Mouse (Mus musculus) MEL (cell line): ENCODE results near the gene Prodh2. TPM values are rescaled to one million over a fixed set of nuclear protein-coding genes. Genes with fewer than 3 reads are reported as not detected.

Source experiments
- DNase-seq: peaks from one replicate; pipeline ENCODE4 v3.0.0; 2011; ENCODE audit warnings: low read depth, low spot score
- H3K27ac ChIP-seq: 2 replicates; pipeline ENCODE4 v1.5.1; 2012; ENCODE audit warnings: low read depth, mild to moderate bottlenecking, control low read depth, low read length, moderate library complexity; ENCODE audit not compliant: control insufficient read depth
- H3K27me3 ChIP-seq, 2 experiments: fragments of 150-350 bp in 1 of 2; sonication (generic) in 1 of 2; 2 replicates each; pipeline ENCODE4 v1.6.1; 2012; ENCODE audit warnings: low read length in 2 of 2, mild to moderate bottlenecking in 2 of 2, improper control_type of control experiment in 1 of 2, moderate library complexity in 1 of 2; ENCODE audit not compliant: insufficient read depth in 2 of 2, control insufficient read depth in 1 of 2
- H3K36me3 ChIP-seq, 2 experiments: 2 replicates each; pipeline ENCODE4 v1.6.1; 2012 to 2014; ENCODE audit warnings: low read length in 2 of 2, improper control_type of control experiment in 1 of 2, inconsistent platforms in 1 of 2, mild to moderate bottlenecking in 1 of 2; ENCODE audit not compliant: insufficient read depth in 2 of 2, control insufficient read depth in 1 of 2
- H3K4me1 ChIP-seq, 2 experiments: fragments of 150-350 bp in 1 of 2; sonication (generic) in 1 of 2; 2 replicates each; pipeline ENCODE4 v1.6.1; 2012; ENCODE audit warnings: low read length in 2 of 2, improper control_type of control experiment in 1 of 2, mild to moderate bottlenecking in 1 of 2; ENCODE audit not compliant: insufficient read depth in 2 of 2, control insufficient read depth in 1 of 2
- H3K4me3 ChIP-seq, 2 experiments: fragments of 150-350 bp in 1 of 2; sonication (generic) in 1 of 2; 2 replicates each; pipeline ENCODE4 v1.5.1; 2012; ENCODE audit warnings: low read depth in 2 of 2, low read length in 2 of 2, mild to moderate bottlenecking in 2 of 2, moderate library complexity in 2 of 2, control low read depth in 1 of 2, improper control_type of control experiment in 1 of 2; ENCODE audit not compliant: control insufficient read depth in 1 of 2, insufficient read depth in 1 of 2
- H3K79me2 ChIP-seq: 2 replicates; pipeline ENCODE4 v1.6.1; 2012; ENCODE audit warnings: mild to moderate bottlenecking, low read length, moderate library complexity; ENCODE audit not compliant: control insufficient read depth, poor library complexity, insufficient read depth
- H3K9ac ChIP-seq: 2 replicates; pipeline ENCODE4 v1.6.1; 2012; ENCODE audit warnings: low read depth, mild to moderate bottlenecking, control low read depth, low read length, moderate library complexity; ENCODE audit not compliant: control insufficient read depth, poor library complexity, severe bottlenecking
- H3K9me3 ChIP-seq: fragments of 150-350 bp; sonication (generic); replicated peaks from 2 replicates; pipeline ENCODE4 v1.6.1; 2012; ENCODE audit warnings: mild to moderate bottlenecking, low read length, improper control_type of control experiment, moderate library complexity; ENCODE audit not compliant: insufficient read depth
- CTCF ChIP-seq, 3 experiments: IDR thresholded peaks in 2 of 3; conservative IDR thresholded peaks in 1 of 3; 2 replicates each; pipeline ENCODE4 v1.5.1; 2011 to 2012; ENCODE audit warnings: low read length in 3 of 3, low read depth in 2 of 3, mild to moderate bottlenecking in 2 of 3, improper control_type of control experiment in 1 of 3, inconsistent platforms in 1 of 3, mixed read lengths in 1 of 3, moderate library complexity in 1 of 3; ENCODE audit not compliant: control insufficient read depth in 1 of 3, insufficient read depth in 1 of 3, poor library complexity in 1 of 3, severe bottlenecking in 1 of 3
- E2F4 ChIP-seq: IDR thresholded peaks from 2 replicates; pipeline ENCODE4 v1.6.1; 2011; ENCODE audit warnings: low read depth, low read length, improper control_type of control experiment, borderline replicate concordance
- EP300 ChIP-seq, 2 experiments: IDR thresholded peaks; 2 replicates each; pipeline ENCODE4 v1.6.1; 2011; ENCODE audit warnings: improper control_type of control experiment in 2 of 2, low read length in 2 of 2, low read depth in 1 of 2, mild to moderate bottlenecking in 1 of 2
- ETS1 ChIP-seq: IDR thresholded peaks from 2 replicates; pipeline ENCODE4 v1.6.1; 2012; ENCODE audit warnings: low read depth, mild to moderate bottlenecking, inconsistent platforms, low read length, improper control_type of control experiment, moderate library complexity
- GABPA ChIP-seq: IDR thresholded peaks from 2 replicates; pipeline ENCODE4 v1.6.1; 2012; ENCODE audit warnings: low read depth, mild to moderate bottlenecking, inconsistent platforms, low read length, improper control_type of control experiment, moderate library complexity
- GATA1 ChIP-seq: IDR thresholded peaks from 2 replicates; pipeline ENCODE4 v1.6.1; 2011; ENCODE audit warnings: low read depth, low read length, improper control_type of control experiment
- HCFC1 ChIP-seq: IDR thresholded peaks from 2 replicates; pipeline ENCODE4 v1.6.1; 2012; ENCODE audit warnings: low read depth, mild to moderate bottlenecking, inconsistent platforms, low read length, improper control_type of control experiment, moderate library complexity
- JUND ChIP-seq: IDR thresholded peaks from 2 replicates; pipeline ENCODE4 v1.6.1; 2011; ENCODE audit warnings: low read depth, mild to moderate bottlenecking, improper control_type of control experiment, low read length
- KAT2A ChIP-seq: conservative IDR thresholded peaks from 2 replicates; pipeline ENCODE4 v1.6.1; 2012; ENCODE audit warnings: low read depth, low read length, improper control_type of control experiment, inconsistent platforms
- MAFK ChIP-seq: IDR thresholded peaks from 2 replicates; pipeline ENCODE4 v1.6.1; 2011; ENCODE audit warnings: low read depth, mild to moderate bottlenecking, low read length, improper control_type of control experiment, borderline replicate concordance
- MAX ChIP-seq: IDR thresholded peaks from 2 replicates; pipeline ENCODE4 v1.6.1; 2011; ENCODE audit warnings: low read length, improper control_type of control experiment
- MAZ ChIP-seq: IDR thresholded peaks from 2 replicates; pipeline ENCODE4 v1.6.1; 2012; ENCODE audit warnings: low read depth, mild to moderate bottlenecking, inconsistent platforms, low read length, improper control_type of control experiment
- MEF2A ChIP-seq: IDR thresholded peaks from 2 replicates; pipeline ENCODE4 v1.6.1; 2014; ENCODE audit warnings: low read depth, mild to moderate bottlenecking, inconsistent platforms, low read length, improper control_type of control experiment; ENCODE audit not compliant: poor library complexity, insufficient replicate concordance, severe bottlenecking; ENCODE audit errors: extremely low read depth
- MXI1 ChIP-seq: IDR thresholded peaks from 2 replicates; pipeline ENCODE4 v1.6.1; 2011; ENCODE audit warnings: mild to moderate bottlenecking, low read depth, low read length, improper control_type of control experiment
- MYB ChIP-seq: IDR thresholded peaks from 2 replicates; pipeline ENCODE4 v1.6.1; 2011; ENCODE audit warnings: mild to moderate bottlenecking, low read depth, low read length, improper control_type of control experiment
- MYC ChIP-seq: IDR thresholded peaks from 2 replicates; pipeline ENCODE4 v1.6.1; 2011; ENCODE audit warnings: low read depth, mild to moderate bottlenecking, low read length, improper control_type of control experiment, moderate library complexity
- NRF1 ChIP-seq: IDR thresholded peaks from 2 replicates; pipeline ENCODE4 v1.6.1; 2014; ENCODE audit warnings: low read depth, mild to moderate bottlenecking, inconsistent platforms, low read length, improper control_type of control experiment, moderate library complexity; ENCODE audit not compliant: poor library complexity, insufficient read depth, severe bottlenecking
- POLR2A ChIP-seq, 2 experiments: IDR thresholded peaks; 2 replicates each; pipeline ENCODE4 v1.6.1; 2011 to 2012; ENCODE audit warnings: low read length in 2 of 2, mild to moderate bottlenecking in 2 of 2, control low read depth in 1 of 2, improper control_type of control experiment in 1 of 2, low read depth in 1 of 2, moderate library complexity in 1 of 2; ENCODE audit not compliant: control insufficient read depth in 1 of 2, insufficient read depth in 1 of 2, poor library complexity in 1 of 2
- POLR2AphosphoS2 ChIP-seq: IDR thresholded peaks from 2 replicates; pipeline ENCODE4 v1.6.1; 2011; ENCODE audit warnings: low read length, improper control_type of control experiment
- POLR2AphosphoS5 ChIP-seq: IDR thresholded peaks from 2 replicates; pipeline ENCODE4 v1.6.1; 2012; ENCODE audit warnings: low read depth, borderline replicate concordance, mild to moderate bottlenecking, inconsistent platforms, low read length, moderate library complexity, mixed read lengths
- RAD21 ChIP-seq: IDR thresholded peaks from 2 replicates; pipeline ENCODE4 v1.6.1; 2011; ENCODE audit warnings: mild to moderate bottlenecking, low read depth, low read length, improper control_type of control experiment
- RCOR1 ChIP-seq: IDR thresholded peaks from 2 replicates; pipeline ENCODE4 v1.6.1; 2012; ENCODE audit warnings: low read depth, mild to moderate bottlenecking, inconsistent platforms, low read length, improper control_type of control experiment
- SMC3 ChIP-seq: IDR thresholded peaks from 2 replicates; pipeline ENCODE4 v1.6.1; 2011; ENCODE audit warnings: low read depth, low read length, improper control_type of control experiment
- TBP ChIP-seq: IDR thresholded peaks from 2 replicates; pipeline ENCODE4 v1.8.0; 2011; ENCODE audit warnings: low read depth, low read length, improper control_type of control experiment
- TCF12 ChIP-seq: IDR thresholded peaks from 2 replicates; pipeline ENCODE4 v1.6.1; 2014; ENCODE audit warnings: low read depth, mild to moderate bottlenecking, inconsistent platforms, low read length, improper control_type of control experiment, moderate library complexity
- UBTF ChIP-seq: IDR thresholded peaks from 2 replicates; pipeline ENCODE4 v1.6.1; 2012; ENCODE audit warnings: low read depth, mild to moderate bottlenecking, inconsistent platforms, low read length, improper control_type of control experiment, moderate library complexity, borderline replicate concordance; ENCODE audit not compliant: insufficient read depth
- USF1 ChIP-seq: IDR thresholded peaks from 2 replicates; pipeline ENCODE4 v1.6.1; 2014; ENCODE audit warnings: low read depth, mild to moderate bottlenecking, inconsistent platforms, low read length, improper control_type of control experiment, moderate library complexity
- USF2 ChIP-seq, 2 experiments: IDR thresholded peaks; 2 replicates each; pipeline ENCODE4 v1.6.1; 2011 to 2012; ENCODE audit warnings: improper control_type of control experiment in 2 of 2, low read length in 2 of 2, borderline replicate concordance in 1 of 2, inconsistent platforms in 1 of 2, low read depth in 1 of 2, mild to moderate bottlenecking in 1 of 2; ENCODE audit not compliant: insufficient read depth in 1 of 2
- ZKSCAN1 ChIP-seq: IDR thresholded peaks from 2 replicates; pipeline ENCODE4 v1.6.1; 2012; ENCODE audit warnings: low read depth, mild to moderate bottlenecking, inconsistent platforms, low read length, improper control_type of control experiment, moderate library complexity
- ZMIZ1 ChIP-seq: IDR thresholded peaks from 2 replicates; pipeline ENCODE4 v1.6.1; 2012; ENCODE audit warnings: low read depth, mild to moderate bottlenecking, inconsistent platforms, low read length, improper control_type of control experiment, moderate library complexity
- polyA plus RNA-seq, 2 experiments: library from polyadenylated mRNA; stranded (reverse) in 1 of 2; unstranded in 1 of 2; fragments of >175 nt in 1 of 2; fragments of >200 nt in 1 of 2; gene quantifications; 2 replicates each; pipeline versions ENCODE4 v1.2.1 to v1.2.4; 2012; ENCODE audit warnings: low replicate concordance in 2 of 2, low read depth in 1 of 2; ENCODE audit not compliant: insufficient read length in 2 of 2, insufficient read depth in 1 of 2, missing spikeins in 1 of 2
- total RNA-seq: library from RNA; depleted of rRNA; stranded (reverse); fragments of 300-350 nt; gene quantifications from 2 replicates; pipeline ENCODE4 v1.2.3, GENCODE M21; 2012

Gene Prodh2
- total and polyA plus RNA-seq, 3 experiments: not detected

DNA sequence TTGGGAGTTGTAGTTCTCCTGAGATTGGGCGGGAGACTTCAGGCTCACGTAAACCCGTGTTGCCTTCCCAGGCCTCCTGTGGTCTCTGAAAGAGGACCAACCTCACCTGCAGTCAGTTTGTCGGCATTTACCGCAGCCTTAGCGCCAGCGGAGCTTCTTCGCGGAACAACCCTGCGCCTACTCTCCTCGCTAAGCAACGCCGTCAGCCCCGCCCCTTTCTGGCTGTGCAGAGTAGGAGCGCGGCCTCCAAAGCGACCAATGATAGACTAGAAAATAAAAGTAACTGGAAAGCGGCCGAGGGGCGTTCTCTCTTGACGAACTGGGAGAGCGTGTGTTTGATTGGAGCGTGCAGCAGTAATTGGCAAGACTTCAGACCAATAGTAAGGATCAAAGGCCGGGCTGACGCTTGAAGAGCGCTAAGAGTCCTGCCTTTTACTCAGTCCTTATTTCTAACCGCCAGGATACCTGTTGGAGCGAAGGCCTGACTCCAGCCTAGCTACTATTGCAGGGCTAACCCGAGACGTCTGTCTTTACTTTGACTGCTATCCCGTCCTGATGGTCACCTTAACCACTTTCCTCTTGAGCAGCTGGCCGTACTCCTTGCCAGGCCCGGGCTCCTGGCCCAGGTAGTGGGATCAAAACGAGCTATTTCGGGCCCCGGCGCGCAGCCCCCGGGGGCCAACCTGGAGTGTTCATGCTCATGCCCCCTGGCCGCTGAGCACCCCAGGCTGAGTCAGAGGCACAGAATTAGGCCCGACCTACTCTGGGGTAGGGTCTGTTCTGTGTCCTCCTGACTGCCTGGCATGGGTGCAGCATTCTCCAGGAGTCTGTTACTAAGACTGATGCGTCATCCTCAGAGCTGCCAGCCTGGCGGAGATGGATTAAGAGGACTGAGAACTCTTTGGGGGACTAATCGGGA is 58.9 kb downstream of the Prodh2 start, which contains the start of the genes Hspb6 and Proser3 (continued):
- TF ChIP-seq KAT2A (no peak), MAFK (no peak), E2F4 (peak; percentile 9; the same call in 1 of the 2 replicates), GATA1 (no peak), POLR2AphosphoS2 (peak; percentile 98), UBTF (no peak), GABPA (no peak), HCFC1 (peak; percentile 64), EP300 (IDR thresholded peaks at IDR 0.05; ENCODE audit: low read depth in 1 of 2, low read length in 2 of 2) (no peak; a peak in 1 of 4 replicates), TCF12 (peak; percentile 40), RAD21 (no peak), ETS1 (peak; percentile 27; the same call in 1 of the 2 replicates), NRF1 (no peak), USF1 (no peak), MEF2A (no peak), SMC3 (no peak), USF2 (IDR thresholded peaks at IDR 0.05; ENCODE audit: borderline replicate concordance in 1 of 2, insufficient read depth in 1 of 2, low read depth in 1 of 2, low read length in 2 of 2) (no peak), MYC (no peak)

DNA sequence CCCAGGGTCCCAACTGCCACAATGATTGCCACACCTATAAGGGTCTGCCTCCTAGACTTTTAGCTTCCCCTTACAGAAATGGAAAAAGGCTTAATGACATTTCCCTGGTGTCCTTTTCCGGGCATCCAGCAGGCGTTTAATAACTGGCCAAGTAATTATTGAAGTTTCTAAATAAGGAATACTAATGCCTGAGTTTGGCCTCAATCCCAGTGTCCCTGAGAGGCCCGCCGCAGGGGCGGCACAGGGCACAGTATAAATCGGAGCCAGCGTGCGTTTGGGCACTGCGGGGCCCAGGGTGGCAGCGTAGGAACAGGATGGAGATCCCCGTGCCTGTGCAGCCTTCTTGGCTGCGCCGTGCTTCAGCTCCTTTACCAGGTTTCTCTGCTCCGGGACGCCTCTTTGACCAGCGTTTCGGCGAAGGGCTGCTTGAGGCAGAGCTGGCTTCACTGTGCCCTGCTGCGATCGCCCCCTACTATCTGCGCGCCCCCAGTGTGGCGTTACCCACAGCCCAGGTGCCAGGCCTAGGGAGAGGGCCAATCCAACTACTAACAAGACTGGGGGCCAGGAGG is 59.7 kb downstream of the Prodh2 start:
- Histone ChIP-seq H3K9me3 (no peaks in the 10 kb centered on the region), H3K4me3 (peak overlapping the region; percentile 64 to 78), H3K9ac (peak overlapping the region; percentile 84), H3K27ac (peak overlapping the region; percentile 89), H3K4me1 (peaks cover 0 to 5% of the 10 kb centered on the region in 2 experiments; a peak in 1 of 4 replicates), H3K36me3 (peaks cover 0 to 5% of the 10 kb centered on the region in 2 experiments; a peak in 2 of 4 replicates), H3K79me2 (peaks cover 2% of the 10 kb centered on the region; the same call in 1 of the 2 replicates), H3K27me3 (no peaks in the 10 kb centered on the region)
- DNase-seq: no peak
- no peak for TF ChIP-seq USF1
- no peak for TF ChIP-seq MAFK
- TF ChIP-seq MYB: no peak
- no peak for TF ChIP-seq POLR2AphosphoS5
- TF ChIP-seq MXI1: peak; percentile 34; the same call in 1 of the 2 replicates
- TF ChIP-seq ZKSCAN1: no peak
- no peak for TF ChIP-seq SMC3
- TF ChIP-seq CTCF (IDR thresholded peaks at IDR 0.05 in 2 of 3, conservative IDR thresholded peaks at IDR 0.05 in 1 of 3; ENCODE audit: control insufficient read depth in 1 of 3, insufficient read depth in 1 of 3, low read depth in 2 of 3, low read length in 3 of 3, poor library complexity in 1 of 3, severe bottlenecking in 1 of 3): no peak
- TF ChIP-seq TBP: 0 out of 2 replicates have a peak, but pooled peaks have one; percentile 19
- TF ChIP-seq ZMIZ1: no peak; the same call in 1 of the 2 replicates
- TF ChIP-seq MEF2A: no peak
- TF ChIP-seq EP300 (IDR thresholded peaks at IDR 0.05; ENCODE audit: low read depth in 1 of 2, low read length in 2 of 2): peak in 1 of 2 experiments; percentile 14; a peak in 1 of 4 replicates
- TF ChIP-seq POLR2A (IDR thresholded peaks at IDR 0.05; ENCODE audit: control insufficient read depth in 1 of 2, insufficient read depth in 1 of 2, low read depth in 1 of 2, low read length in 2 of 2, poor library complexity in 1 of 2): no peak; a peak in 2 of 4 replicates
- no peak for TF ChIP-seq RCOR1
- no peak for TF ChIP-seq JUND
- TF ChIP-seq USF2 (IDR thresholded peaks at IDR 0.05; ENCODE audit: borderline replicate concordance in 1 of 2, insufficient read depth in 1 of 2, low read depth in 1 of 2, low read length in 2 of 2): no peak
- TF ChIP-seq MAZ: peak; percentile 52; the same call in 1 of the 2 replicates
- TF ChIP-seq MAX: no peak
